Mouse (Mus musculus) spleen, adult 10 weeks (tissue): ENCODE data around the gene Gp2. TPM values are rescaled to one million over a fixed set of nuclear protein-coding genes. Genes with fewer than 3 reads are reported as not detected.

Experiments
- polyA plus RNA-seq: library from polyadenylated mRNA; stranded (reverse); fragments of 350-450 nt; fragmentation: Illumina TruSeq; extraction: RNeasy Lipid Tissue Mini Kit (QIAGEN cat#74804); gene quantifications from one replicate; pipeline ENCODE4 v1.2.3, GENCODE M21; 2015; ENCODE audit warnings: low replicate concordance; ENCODE audit not compliant: insufficient read depth

Gp2 gene
- 3.7 TPM for polyA plus RNA-seq

GRCm38 (mm10) chr7:119459185-119459584, at the start of gene Gp2:
Gene Gp2 (minus strand): TSS chr7:119459285.

GRCm38 (mm10) chr7:119479256-119479655, 20.2 kb upstream of the Gp2 start, which contains the start of gene Umod:
Gene Umod (minus strand): TSS chr7:119479282.

Other genes with a start within 250 kb of the Gp2 start
- gene Umod, start 20.0 kb upstream of the Gp2 start, polyA plus RNA-seq = not detected
- gene Acsm5, start 60.2 kb upstream of the Gp2 start, polyA plus RNA-seq = not detected
- not detected for gene Pdilt, start 64.2 kb upstream of the Gp2 start, polyA plus RNA-seq
- gene Acsm2, start 95.1 kb upstream of the Gp2 start, polyA plus RNA-seq = not detected
- not detected for gene Acsm1, start 147.7 kb upstream of the Gp2 start, polyA plus RNA-seq
- gene Acsm4, start 230.7 kb upstream of the Gp2 start, polyA plus RNA-seq = not detected